Mouse (Mus musculus) midbrain, embryonic 10.5 days (tissue): ENCODE results near the gene Bmp6. TPM values are rescaled to one million over a fixed set of nuclear protein-coding genes. Genes with fewer than 3 reads are reported as not detected.

Experiments used
- DNase-seq: peaks from one replicate; pipeline ENCODE4 v3.0.0-alpha.2; 2017; ENCODE audit warnings: low spot score
- H3K27ac ChIP-seq: fragments of 300-500 bp; sonication (generic); replicated peaks from 2 replicates; pipeline ENCODE4 v1.5.1; 2016; ENCODE audit warnings: mild to moderate bottlenecking
- H3K27me3 ChIP-seq: fragments of 300-500 bp; sonication (generic); 2 replicates; pipeline ENCODE4 v1.6.1; 2016; ENCODE audit warnings: low read depth, mild to moderate bottlenecking; ENCODE audit not compliant: poor library complexity, severe bottlenecking
- H3K36me3 ChIP-seq: fragments of 300-500 bp; sonication (generic); 2 replicates; pipeline ENCODE4 v1.6.1; 2016; ENCODE audit warnings: mild to moderate bottlenecking, moderate library complexity
- H3K4me1 ChIP-seq: fragments of 300-500 bp; sonication (generic); 2 replicates; pipeline ENCODE4 v1.6.1; 2016
- H3K4me3 ChIP-seq: fragments of 300-500 bp; sonication (generic); 2 replicates; pipeline ENCODE4 v1.5.1; 2016; ENCODE audit warnings: mild to moderate bottlenecking, moderate library complexity
- H3K9me3 ChIP-seq: fragments of 300-500 bp; sonication (generic); replicated peaks from 2 replicates; pipeline ENCODE4 v1.6.1; 2016; ENCODE audit warnings: mild to moderate bottlenecking
- WGBS: fragments of 180-500 bp; shearing (Covaris S2); methylation state at CpG from one replicate; pipeline ENCODE4 v1.1.7; 2016; 5-methylcytosine and 5-hydroxymethylcytosine counted together
- polyA plus RNA-seq: library from polyadenylated mRNA; unstranded; fragments of >200 nt; fragmentation: Nextera tagmentation; extraction: Ambion mirVana; gene quantifications from 2 replicates; pipeline ENCODE4 v1.2.1, GENCODE M21; 2016

Gene Bmp6
- polyA plus RNA-seq, 1 experiment from 2014 or later: 2.5 TPM

GRCm38 (mm10) chr13:38509681-38510341 is 164.9 kb downstream of the Bmp6 start:
- no peaks in the 10 kb centered on the region for H3K9me3 ChIP-seq

GRCm38 (mm10) chr13:38511979-38512378 is 167.1 kb downstream of the Bmp6 start:
- Histone ChIP-seq H3K36me3 (peaks cover 93% of the 10 kb centered on the region), H3K27me3 (no peaks in the 10 kb centered on the region), H3K4me3 (no peak overlapping the region), H3K27ac (no peak overlapping the region), H3K4me1 (peaks cover 6% of the 10 kb centered on the region; the same call in 1 of the 2 replicates), H3K9me3 (no peaks in the 10 kb centered on the region)
- DNase-seq: no peak
- 92% methylated on average over 10 of the region's 10 CpGs for WGBS

More at GRCm38 (mm10) chr13:38509681-38510341, 164.9 kb downstream of the Bmp6 start:
- H3K4me3 ChIP-seq: no peak overlapping the region
- H3K27me3 ChIP-seq: no peaks in the 10 kb centered on the region
- H3K27ac ChIP-seq: no peak overlapping the region
- 93% methylated on average over 8 of the region's 8 CpGs for WGBS
- peaks cover 93% of the 10 kb centered on the region for H3K36me3 ChIP-seq
- DNase-seq: no peak
- peaks cover 6% of the 10 kb centered on the region; the same call in 1 of the 2 replicates for H3K4me1 ChIP-seq

- H3K27ac ChIP-seq: no peak overlapping the region
- H3K27me3 ChIP-seq: no peaks in the 10 kb centered on the region
- DNase-seq: no peak
- H3K9me3 ChIP-seq: no peaks in the 10 kb centered on the region
- WGBS: 93% methylated on average over 7 of the region's 7 CpGs
- peaks cover 6% of the 10 kb centered on the region; the same call in 1 of the 2 replicates for H3K4me1 ChIP-seq
- no peak overlapping the region for H3K4me3 ChIP-seq
- H3K36me3 ChIP-seq: peaks cover 94% of the 10 kb centered on the region
Measured at GRCm38 (mm10) chr13:38513921-38514320, 169.0 kb downstream of the Bmp6 start.

GRCm38 (mm10) chr13:38515431-38515830 is 170.5 kb downstream of the Bmp6 start:
- peaks cover 94% of the 10 kb centered on the region for H3K36me3 ChIP-seq
- WGBS: 90% methylated on average over 2 of the region's 2 CpGs
- no peaks in the 10 kb centered on the region for H3K27me3 ChIP-seq
- no peaks in the 10 kb centered on the region for H3K4me1 ChIP-seq
- no peak overlapping the region for H3K27ac ChIP-seq
- H3K4me3 ChIP-seq: no peak overlapping the region
- H3K9me3 ChIP-seq: no peaks in the 10 kb centered on the region
- DNase-seq: no peak

- H3K4me3 ChIP-seq: no peak overlapping the region
- DNase-seq: no peak
- no peaks in the 10 kb centered on the region for H3K9me3 ChIP-seq
- H3K36me3 ChIP-seq: peaks cover 95% of the 10 kb centered on the region
- no peaks in the 10 kb centered on the region for H3K27me3 ChIP-seq
- H3K4me1 ChIP-seq: no peaks in the 10 kb centered on the region
- no peak overlapping the region for H3K27ac ChIP-seq
- 84% methylated on average over 3 of the region's 3 CpGs for WGBS
Measured at GRCm38 (mm10) chr13:38515845-38516244, 170.9 kb downstream of the Bmp6 start.

- Histone ChIP-seq H3K27ac (no peak overlapping the region), H3K36me3 (peaks cover 99% of the 10 kb centered on the region)
Measured at GRCm38 (mm10) chr13:38516582-38516981, 171.7 kb downstream of the Bmp6 start.

GRCm38 (mm10) chr13:38520299-38520698 is 175.4 kb downstream of the Bmp6 start:
- no peaks in the 10 kb centered on the region for H3K4me1 ChIP-seq
- H3K27me3 ChIP-seq: no peaks in the 10 kb centered on the region
- no peaks in the 10 kb centered on the region for H3K9me3 ChIP-seq
- no peak overlapping the region for H3K27ac ChIP-seq
- no peak for DNase-seq
- WGBS: 93% methylated on average over 11 of the region's 11 CpGs
- H3K36me3 ChIP-seq: peaks cover 82% of the 10 kb centered on the region
- no peak overlapping the region for H3K4me3 ChIP-seq

More at GRCm38 (mm10) chr13:38516582-38516981, 171.7 kb downstream of the Bmp6 start:
- Histone ChIP-seq H3K4me3 (no peak overlapping the region), H3K9me3 (no peaks in the 10 kb centered on the region), H3K27me3 (no peaks in the 10 kb centered on the region), H3K4me1 (no peaks in the 10 kb centered on the region)
- WGBS: 89% methylated on average over 11 of the region's 11 CpGs
- DNase-seq: no peak

- no peak for DNase-seq
- no peak overlapping the region for H3K4me3 ChIP-seq
- H3K27ac ChIP-seq: no peak overlapping the region
- H3K36me3 ChIP-seq: peaks cover 64% of the 10 kb centered on the region
- H3K4me1 ChIP-seq: peaks cover 13% of the 10 kb centered on the region
- H3K9me3 ChIP-seq: no peaks in the 10 kb centered on the region
- no peaks in the 10 kb centered on the region for H3K27me3 ChIP-seq
- 90% methylated on average over 4 of the region's 4 CpGs for WGBS
Measured at GRCm38 (mm10) chr13:38522056-38522654, 177.2 kb downstream of the Bmp6 start.

- Histone ChIP-seq H3K9me3 (no peaks in the 10 kb centered on the region), H3K36me3 (peaks cover 53% of the 10 kb centered on the region), H3K27ac (no peak overlapping the region), H3K27me3 (no peaks in the 10 kb centered on the region), H3K4me3 (no peak overlapping the region), H3K4me1 (peaks cover 22% of the 10 kb centered on the region)
- WGBS: 92% methylated on average over 11 of the region's 11 CpGs
- no peak for DNase-seq
Measured at GRCm38 (mm10) chr13:38523231-38523630, 178.3 kb downstream of the Bmp6 start.

- peaks cover 29% of the 10 kb centered on the region for H3K4me1 ChIP-seq
- no peaks in the 10 kb centered on the region for H3K9me3 ChIP-seq
- H3K27ac ChIP-seq: no peak overlapping the region
- no peak for DNase-seq
- no peak overlapping the region for H3K4me3 ChIP-seq
- H3K36me3 ChIP-seq: peaks cover 33% of the 10 kb centered on the region
- WGBS: 89% methylated on average over 3 of the region's 3 CpGs
- H3K27me3 ChIP-seq: 0 out of 2 replicates have a peak, but pooled peaks cover 6% of the 10 kb centered on the region
Measured at GRCm38 (mm10) chr13:38525261-38525660, 180.4 kb downstream of the Bmp6 start.

GRCm38 (mm10) chr13:38526116-38526515 is 181.2 kb downstream of the Bmp6 start:
- Histone ChIP-seq H3K27ac (no peak overlapping the region), H3K9me3 (no peaks in the 10 kb centered on the region), H3K4me3 (no peak overlapping the region), H3K4me1 (peaks cover 29% of the 10 kb centered on the region), H3K36me3 (peaks cover 24% of the 10 kb centered on the region), H3K27me3 (0 out of 2 replicates have a peak, but pooled peaks cover 6% of the 10 kb centered on the region)
- 89% methylated on average over 2 of the region's 2 CpGs for WGBS
- no peak for DNase-seq

GRCm38 (mm10) chr13:38527041-38527796 is 182.3 kb downstream of the Bmp6 start:
- H3K4me3 ChIP-seq: peak overlapping the region; percentile 89
- 17% methylated on average over 15 of the region's 15 CpGs for WGBS
- peak overlapping the region; percentile 93 for H3K27ac ChIP-seq
- peaks cover 13% of the 10 kb centered on the region for H3K36me3 ChIP-seq
- H3K4me1 ChIP-seq: peaks cover 29% of the 10 kb centered on the region
- no peak for DNase-seq
- no peaks in the 10 kb centered on the region for H3K9me3 ChIP-seq
- 0 out of 2 replicates have a peak, but pooled peaks cover 6% of the 10 kb centered on the region for H3K27me3 ChIP-seq
